Mouse (Mus musculus) urinary bladder, postnatal 36 days (tissue): Measurements from ENCODE around the gene Ppm1h.
"Not testable (repeated sequence)": the region's sequence is repeated elsewhere in the genome, so short reads cannot be mapped to it uniquely, and the experiment has no call there.

Experiments
- DNase-seq, 2 experiments: peaks; one replicate each; pipeline ENCODE4 v3.0.0; 2022; ENCODE audit warnings: low spot score in 2 of 2, mixed read lengths in 1 of 2

Ppm1h gene

GRCm38 (mm10) chr10:122895121-122895770 is 216.7 kb downstream of the Ppm1h start:
- DNase-seq = no peak

- DNase-seq = no peak
Measured at GRCm38 (mm10) chr10:122899971-122900370, 221.4 kb downstream of the Ppm1h start.

GRCm38 (mm10) chr10:122900466-122900865 is 221.9 kb downstream of the Ppm1h start:
- no peak for DNase-seq

- no peak for DNase-seq
Measured at GRCm38 (mm10) chr10:122901379-122901778, 222.8 kb downstream of the Ppm1h start.

- DNase-seq = no peak
Measured at GRCm38 (mm10) chr10:122909406-122910032, 231.0 kb downstream of the Ppm1h start.

- no peak for DNase-seq
Measured at GRCm38 (mm10) chr10:122910798-122911225, 232.2 kb downstream of the Ppm1h start.

GRCm38 (mm10) chr10:122911668-122912067 is 233.1 kb downstream of the Ppm1h start:
- no peak for DNase-seq

- no peak for DNase-seq
Measured at GRCm38 (mm10) chr10:122912086-122912690, 233.6 kb downstream of the Ppm1h start.

- DNase-seq = peak; percentile 62 to 73
Measured at GRCm38 (mm10) chr10:122912701-122913368, 234.3 kb downstream of the Ppm1h start.

- no peak for DNase-seq
Measured at GRCm38 (mm10) chr10:122913393-122913792, 234.8 kb downstream of the Ppm1h start.

GRCm38 (mm10) chr10:122915905-122916304 is 237.3 kb downstream of the Ppm1h start:
- DNase-seq = no peak

- no peak for DNase-seq
Measured at GRCm38 (mm10) chr10:122917648-122918324, 239.2 kb downstream of the Ppm1h start.

- no peak for DNase-seq
Measured at GRCm38 (mm10) chr10:122918325-122918694, 239.7 kb downstream of the Ppm1h start.

- DNase-seq = no peak
Measured at GRCm38 (mm10) chr10:122918754-122919153, 240.2 kb downstream of the Ppm1h start.

- DNase-seq = no peak
Measured at GRCm38 (mm10) chr10:122919416-122919815, 240.9 kb downstream of the Ppm1h start.

GRCm38 (mm10) chr10:122920218-122920795 is 241.7 kb downstream of the Ppm1h start:
- no peak for DNase-seq

- DNase-seq = no peak
Measured at GRCm38 (mm10) chr10:122922226-122922625, 243.7 kb downstream of the Ppm1h start.

GRCm38 (mm10) chr10:122924571-122924970 is 246.0 kb downstream of the Ppm1h start:
- not testable (repeated sequence) for DNase-seq

GRCm38 (mm10) chr10:122926275-122926674 is 247.7 kb downstream of the Ppm1h start:
- no peak for DNase-seq

GRCm38 (mm10) chr10:122930520-122930919 is 252.0 kb downstream of the Ppm1h start:
- DNase-seq = no peak

GRCm38 (mm10) chr10:122931193-122931832 is 252.8 kb downstream of the Ppm1h start:
- DNase-seq = peak in 1 of 2 experiments; percentile 52
